Mouse (Mus musculus): Measurements from ENCODE around the gene Psg20.

DNA sequence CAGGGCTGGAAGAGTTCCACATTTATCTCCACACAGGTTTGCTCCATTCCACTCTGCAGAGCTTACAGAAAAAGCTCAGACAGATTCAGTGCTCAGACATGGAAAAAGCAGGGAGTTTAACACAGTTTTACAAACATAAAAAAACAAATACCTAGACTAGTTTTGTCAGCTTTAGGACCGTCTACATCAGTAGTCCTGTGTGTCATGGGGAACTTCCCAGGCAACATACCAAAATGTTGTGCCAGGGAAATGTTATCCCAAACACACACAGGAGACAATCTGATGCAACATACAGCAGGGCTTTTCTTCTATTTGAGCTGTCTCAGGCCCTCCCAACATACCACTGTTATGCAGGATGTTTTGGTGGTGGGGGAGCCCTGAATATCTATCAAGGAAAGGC, 24.9 kb upstream of the Psg20 start:
- TF ChIP-seq CTCF (conservative IDR thresholded peaks at IDR 0.05; ENCODE audit: low read length), result no peak
- no peak for TF ChIP-seq NANOG (IDR thresholded peaks at IDR 0.05; ENCODE audit: borderline replicate concordance, low read length)
